Mouse (Mus musculus): ENCODE measurements around the gene Ppp2r5d.

Ppp2r5d gene

DNA sequence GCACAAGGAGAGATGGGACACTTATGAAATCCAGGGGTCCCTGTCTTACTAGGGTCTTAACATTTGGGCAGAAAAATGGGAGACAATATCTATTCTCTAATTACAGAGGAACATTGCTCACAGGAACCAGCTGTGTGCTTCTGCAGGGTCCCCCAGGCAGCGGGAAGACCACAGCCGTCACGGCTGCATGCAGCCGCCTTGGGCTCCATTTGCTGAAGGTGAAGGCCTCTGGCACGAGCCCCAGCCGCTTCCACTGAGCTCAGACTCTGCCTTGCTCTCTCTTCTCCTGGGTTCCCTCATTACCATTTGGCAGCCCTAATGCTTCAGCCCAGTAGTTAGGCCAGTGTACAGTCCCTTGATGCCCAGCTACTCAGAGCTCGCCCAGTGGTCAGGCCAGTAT, 16.2 kb upstream of the Ppp2r5d start:
- no peak for DNase-seq (ENCODE audit: low spot score)

DNA sequence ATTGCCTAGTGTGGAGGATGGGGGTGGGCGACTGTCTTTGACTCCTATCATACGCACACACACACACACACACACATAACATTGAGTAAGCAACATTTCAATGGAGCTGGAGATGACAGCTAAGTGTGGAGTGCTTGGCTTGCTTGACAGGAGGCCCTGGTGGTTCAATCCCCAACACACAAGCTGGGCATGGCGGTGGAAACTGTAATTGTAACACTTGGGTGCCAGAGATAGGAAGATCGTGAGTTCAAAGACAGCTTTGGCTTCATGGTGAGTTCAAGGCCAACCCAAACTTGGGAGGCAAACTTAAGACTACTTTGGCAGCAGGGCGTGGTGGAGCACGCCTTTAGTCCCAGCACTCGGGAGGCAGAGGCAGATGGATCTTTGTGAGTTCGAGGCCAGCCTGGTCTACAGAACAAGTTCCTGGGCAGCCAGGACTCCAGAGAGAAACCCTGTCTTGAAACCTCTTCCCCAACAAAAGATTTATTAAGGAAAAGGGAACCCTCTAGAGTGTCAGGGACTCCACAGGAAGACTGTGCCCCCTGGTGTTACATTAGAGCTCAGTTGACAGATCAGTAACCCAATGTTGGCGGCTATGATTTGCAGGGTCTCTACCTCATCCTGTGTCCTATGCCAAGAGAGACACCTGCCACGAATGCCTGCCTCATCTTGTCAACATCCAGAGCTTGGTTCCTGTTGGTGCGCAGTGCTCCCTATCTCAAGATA, 10.0 kb upstream of the Ppp2r5d start:
- DNase-seq (ENCODE audit: low spot score), result no peak

DNA sequence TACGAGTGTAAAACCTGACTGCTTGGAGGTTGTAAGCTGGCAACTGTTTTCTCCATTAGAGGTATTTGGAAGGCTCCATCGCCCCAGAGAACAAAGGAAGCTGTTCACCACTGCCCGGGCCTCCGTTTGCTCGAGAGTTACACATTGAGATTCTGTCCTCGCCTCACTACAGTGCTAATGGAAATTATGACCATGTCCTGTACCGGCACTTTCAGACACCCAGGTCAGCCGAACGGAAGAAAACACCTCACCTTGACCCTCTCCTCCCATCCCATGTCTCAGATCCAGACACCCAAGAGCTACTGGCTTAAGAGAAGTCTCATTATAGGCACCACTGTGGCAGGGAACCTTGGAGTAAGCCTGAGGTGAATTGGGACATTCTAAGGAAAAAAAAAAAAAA, 8.9 kb upstream of the Ppp2r5d start:
- no peak for DNase-seq (ENCODE audit: low spot score)

DNA sequence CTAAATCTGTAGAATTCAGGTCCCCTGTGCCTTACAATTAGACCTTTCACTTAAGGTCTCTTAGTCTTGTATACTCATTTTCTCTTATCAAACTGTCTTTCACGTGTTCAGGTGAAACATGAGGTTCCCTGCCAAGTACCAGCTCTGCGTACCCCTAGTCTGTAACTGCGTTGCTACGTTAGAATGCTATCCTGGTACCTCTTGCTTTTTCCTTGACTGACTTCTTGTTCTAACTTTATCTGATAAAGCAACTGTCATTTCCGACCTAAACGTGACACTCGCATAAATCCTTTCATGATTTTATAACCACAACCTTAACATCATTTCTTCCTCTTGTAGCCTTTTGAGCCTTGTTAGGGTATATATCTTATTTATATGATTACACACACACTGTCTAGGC, 7.5 kb upstream of the Ppp2r5d start:
- DNase-seq (ENCODE audit: low spot score), result no peak

DNA sequence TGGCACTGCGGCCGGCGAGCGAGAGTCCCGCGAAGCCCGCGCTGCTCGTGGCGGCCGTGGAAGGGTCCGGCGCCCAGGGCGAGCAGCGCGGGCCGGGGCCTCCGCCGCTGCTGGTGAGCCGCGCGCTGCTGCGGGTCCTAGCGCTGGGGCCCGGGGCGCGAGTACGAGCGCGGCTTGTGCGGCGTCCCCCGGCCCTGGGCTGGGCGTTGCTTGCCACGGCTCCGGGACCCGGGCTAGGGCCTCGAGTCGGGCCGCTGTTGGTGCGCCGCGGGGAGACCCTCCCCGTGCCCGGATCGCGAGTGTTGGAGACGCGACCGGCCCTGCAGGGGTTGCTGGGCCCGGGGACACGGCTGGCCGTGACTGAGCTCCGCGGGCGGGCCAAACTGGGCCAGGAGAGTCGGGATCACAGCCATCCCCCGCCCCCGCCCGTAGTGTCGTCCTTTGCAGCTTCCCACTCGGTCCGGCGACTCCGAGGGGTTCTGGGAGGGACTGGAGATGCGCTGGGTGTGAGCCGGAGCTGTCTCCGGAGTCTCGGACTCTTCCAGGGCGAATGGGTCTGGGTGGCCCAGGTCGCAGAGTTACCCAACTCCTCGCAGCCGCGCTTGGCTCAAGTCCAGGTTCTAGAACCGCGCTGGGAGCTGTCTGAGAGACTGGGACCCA, 6.8 kb upstream of the Ppp2r5d start:
- DNase-seq (ENCODE audit: low spot score), result peak; percentile 67

DNA sequence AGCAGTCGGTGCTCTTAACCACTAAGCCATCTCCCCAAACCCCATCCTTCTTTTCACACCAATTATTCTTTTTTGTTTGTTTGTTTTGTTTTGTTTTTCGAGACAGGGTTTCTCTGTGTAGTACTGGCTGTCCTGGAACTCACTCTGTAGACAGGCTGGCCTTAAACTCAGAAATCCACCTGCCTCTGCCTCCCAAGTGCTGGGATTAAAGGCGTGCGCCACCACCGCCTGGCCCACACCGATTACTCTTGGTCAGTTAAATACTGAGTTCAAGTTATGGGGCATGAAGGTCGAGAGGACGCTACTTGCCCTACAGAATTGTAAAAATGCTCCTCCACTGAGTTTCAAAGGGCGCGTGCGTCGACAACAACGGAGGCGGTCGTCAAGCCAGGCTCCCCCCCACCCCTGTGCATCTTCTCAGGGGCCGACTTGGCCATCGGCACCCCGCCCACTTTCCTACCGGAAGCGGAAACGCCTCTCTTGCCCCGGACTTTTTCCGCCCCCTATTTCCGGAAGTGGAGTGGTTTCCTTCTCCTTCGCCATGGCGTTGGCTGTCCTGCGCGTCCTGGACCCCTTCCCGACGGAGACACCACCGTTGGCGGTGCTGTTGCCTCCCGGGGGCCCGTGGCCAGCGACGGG, 6.2 kb upstream of the Ppp2r5d start, which contains the start of gene Pex6:
Gene Pex6, plus strand, starts transcription at position 505 of the 639 bp plus-strand sequence.
- peak; percentile 94 for DNase-seq (ENCODE audit: low spot score)

DNA sequence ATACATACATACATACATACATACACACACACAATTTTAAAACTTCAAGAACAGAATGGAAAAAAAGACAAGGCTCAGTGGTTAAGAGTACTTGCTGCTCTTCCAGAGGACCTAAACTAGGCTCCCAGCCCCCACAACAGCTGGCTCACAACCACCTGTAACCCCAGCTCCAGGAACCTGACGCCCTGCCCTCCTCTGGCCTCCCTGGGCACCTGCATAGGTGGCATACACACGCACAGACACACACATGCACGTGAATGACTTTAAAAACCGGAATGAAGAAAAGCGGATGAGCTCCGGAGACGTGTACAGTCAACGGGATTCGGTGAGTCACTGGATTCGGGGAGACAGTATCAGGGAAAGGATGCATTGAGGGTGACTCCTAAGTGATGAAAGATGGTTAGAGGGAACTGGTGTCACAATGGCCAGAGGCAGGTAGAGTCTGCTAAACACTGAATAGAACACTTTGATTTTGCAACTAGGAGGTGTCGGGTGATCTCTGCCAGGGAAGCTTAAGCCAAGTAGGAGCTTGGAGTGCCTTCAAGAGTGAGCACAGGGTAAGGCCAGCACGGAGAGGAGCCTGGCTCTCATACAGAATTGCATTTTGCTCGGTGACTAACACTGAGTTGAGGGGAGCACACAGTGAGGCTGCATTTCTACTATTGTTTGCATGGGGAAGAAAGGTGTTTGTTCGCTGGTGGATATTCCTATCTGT, 1.6 kb upstream of the Ppp2r5d start:
- DNase-seq (ENCODE audit: low spot score), result no peak

DNA sequence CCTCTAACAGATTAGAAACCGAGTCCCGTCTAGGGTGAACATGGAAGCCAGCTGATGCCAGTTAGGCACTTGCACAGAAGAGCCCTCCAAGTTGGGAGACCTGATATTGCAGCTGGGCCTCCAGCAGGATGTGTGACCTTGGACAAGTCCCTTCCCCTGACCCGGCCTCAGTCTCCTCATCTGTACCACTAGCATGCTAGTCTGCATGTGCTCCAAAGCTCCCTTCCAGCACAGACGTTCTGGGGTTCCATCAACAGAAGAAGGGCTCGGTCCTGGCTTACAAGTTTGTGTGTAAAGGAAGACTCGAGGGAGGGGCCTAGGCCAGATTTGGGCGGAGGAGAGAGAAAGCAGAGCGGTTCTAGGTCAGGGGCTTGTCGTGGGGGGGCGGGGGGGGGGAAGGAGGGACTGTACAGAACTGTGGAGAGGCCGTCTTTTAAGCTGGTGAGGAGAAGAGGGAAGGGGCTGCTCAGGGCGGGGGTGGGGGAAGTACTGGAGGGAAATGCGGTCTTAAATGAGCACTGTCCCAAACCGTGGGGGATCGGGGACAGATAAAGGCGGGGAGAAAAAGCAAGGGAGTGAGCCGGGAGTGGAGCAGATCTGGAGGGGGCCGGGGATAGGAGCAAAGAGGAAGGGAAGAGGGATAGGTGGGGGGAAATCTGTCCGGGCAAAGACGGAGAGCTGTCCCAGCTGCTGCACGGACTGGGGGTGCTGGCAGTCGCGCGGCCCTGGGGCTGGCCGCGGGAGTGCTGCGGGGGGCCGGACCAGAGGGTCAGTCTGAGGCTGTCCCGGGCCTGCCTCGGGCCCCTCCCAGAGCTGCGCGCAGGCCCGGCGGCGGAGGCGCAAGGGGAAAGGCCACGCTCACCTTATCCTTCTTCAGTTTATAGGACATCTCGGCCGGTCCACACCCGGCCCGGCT, 682 bp downstream of the Ppp2r5d start:
- no peak for DNase-seq (ENCODE audit: low spot score)

DNA sequence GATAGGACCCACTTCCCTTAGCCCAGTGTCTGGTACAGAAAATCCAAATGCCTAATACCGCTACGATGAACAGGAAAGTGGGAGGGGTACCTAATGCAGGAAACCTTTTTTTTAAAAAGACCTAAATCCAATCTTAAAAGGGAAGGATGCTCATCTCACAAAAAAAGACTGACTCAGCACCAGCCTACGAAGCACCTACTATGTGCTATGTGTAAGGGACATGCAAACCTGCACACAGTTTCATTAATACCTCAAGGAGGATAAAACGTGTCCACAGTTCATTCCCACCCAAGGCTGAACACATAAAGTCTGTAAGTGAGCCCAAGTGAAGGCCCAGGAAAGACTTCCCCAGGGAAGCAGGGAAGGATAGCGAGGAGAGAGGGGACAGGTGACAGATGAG, 2.4 kb downstream of the Ppp2r5d start:
- DNase-seq (ENCODE audit: low spot score), result no peak

DNA sequence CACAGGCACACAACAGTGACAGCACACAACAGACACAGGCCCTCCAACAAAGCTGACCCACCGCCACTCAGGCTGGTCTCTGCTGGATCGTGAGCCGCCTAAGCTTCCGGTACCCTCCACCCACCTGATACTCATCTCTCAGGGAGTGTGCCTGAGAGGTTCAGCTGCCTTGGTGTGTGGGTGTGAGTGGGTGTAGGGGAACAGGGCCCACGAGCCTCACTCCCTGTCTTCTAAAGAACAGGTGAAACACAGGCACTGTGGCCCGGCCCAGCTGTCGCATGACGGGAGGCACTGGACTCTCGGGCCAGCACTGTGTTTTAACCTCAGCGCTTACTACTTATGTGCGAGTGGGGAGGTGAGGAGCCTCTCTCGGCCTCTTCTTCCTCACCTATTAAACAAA, 2.8 kb downstream of the Ppp2r5d start:
- DNase-seq (ENCODE audit: low spot score), result no peak

DNA sequence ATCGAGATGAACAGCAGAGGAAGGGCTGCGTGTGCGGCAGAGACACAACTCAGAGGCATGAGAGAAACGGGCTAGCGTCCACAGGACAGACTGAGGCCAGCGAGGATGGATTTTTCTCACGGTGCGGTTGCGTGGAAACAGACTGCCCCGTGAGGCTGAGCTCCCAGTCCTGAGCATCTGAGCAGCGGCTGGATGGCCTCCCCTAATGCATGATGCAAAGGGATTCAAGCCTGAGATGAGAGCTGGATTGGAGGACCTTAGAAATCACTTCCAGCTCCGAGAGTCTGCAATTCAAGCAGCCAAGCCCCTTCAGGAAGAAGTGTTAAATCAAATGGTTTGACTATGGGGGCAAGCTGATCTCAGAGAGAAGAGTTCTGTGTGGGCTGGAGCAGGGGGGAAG, 3.4 kb downstream of the Ppp2r5d start:
- no peak for DNase-seq (ENCODE audit: low spot score)

DNA sequence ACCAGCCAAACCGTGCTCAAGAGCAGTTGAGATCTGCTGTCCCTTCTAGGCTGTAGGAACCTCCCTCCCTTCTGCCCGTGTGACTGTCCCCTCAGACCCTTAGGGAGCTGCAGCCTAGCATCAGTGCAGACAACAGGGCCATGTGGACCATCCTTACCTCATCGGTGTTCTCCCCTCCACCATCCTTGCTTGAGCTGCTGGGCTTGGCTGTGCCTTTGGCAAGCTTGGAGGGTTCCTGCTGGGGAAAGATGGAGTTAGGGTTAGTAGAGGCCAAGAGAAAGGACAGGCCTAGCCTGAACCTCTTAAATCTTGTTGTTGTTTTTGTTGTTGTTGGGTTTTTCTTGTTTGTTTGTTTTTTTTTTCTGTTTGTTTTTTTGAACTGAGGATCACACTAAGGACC, 5.0 kb downstream of the Ppp2r5d start:
- DNase-seq (ENCODE audit: low spot score), result no peak

DNA sequence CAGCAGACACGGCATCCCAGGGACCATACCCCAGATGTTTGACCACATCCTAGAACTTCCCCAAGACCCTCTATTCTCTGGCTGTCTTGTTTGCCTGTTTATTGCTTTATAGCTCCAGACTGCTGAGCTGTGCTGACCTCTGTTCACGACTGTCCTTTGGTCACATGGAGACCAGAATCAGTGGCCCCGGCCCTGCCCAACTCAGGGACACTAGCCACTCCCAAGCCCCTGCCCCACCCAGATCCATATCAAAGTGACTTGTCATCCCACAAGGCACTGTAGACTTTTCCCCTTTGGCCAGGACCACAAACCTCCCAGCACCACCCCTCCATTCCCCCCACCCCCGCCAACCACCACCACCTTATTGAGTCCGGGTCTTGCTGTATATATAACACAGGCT, 5.7 kb downstream of the Ppp2r5d start:
- no peak for DNase-seq (ENCODE audit: low spot score)

DNA sequence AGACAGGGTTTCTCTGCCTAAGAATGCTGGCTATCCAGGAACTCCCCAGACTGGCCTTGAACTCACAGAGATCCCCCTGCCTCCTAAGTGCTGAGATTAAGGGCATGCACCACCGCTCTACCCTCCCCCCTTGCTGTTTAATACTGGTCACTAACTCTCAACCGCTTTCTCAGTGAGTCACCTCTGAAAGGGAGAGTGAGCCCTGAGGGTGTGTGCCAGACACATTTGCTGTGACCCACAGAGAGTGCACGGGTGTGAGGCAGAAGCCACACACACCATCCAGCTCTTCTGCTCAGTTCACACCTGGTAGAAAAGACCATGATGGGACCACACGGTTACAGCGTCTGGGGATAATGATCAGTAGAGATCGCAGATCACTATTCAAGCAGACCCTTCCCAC, 6.4 kb downstream of the Ppp2r5d start:
- DNase-seq (ENCODE audit: low spot score), result no peak

DNA sequence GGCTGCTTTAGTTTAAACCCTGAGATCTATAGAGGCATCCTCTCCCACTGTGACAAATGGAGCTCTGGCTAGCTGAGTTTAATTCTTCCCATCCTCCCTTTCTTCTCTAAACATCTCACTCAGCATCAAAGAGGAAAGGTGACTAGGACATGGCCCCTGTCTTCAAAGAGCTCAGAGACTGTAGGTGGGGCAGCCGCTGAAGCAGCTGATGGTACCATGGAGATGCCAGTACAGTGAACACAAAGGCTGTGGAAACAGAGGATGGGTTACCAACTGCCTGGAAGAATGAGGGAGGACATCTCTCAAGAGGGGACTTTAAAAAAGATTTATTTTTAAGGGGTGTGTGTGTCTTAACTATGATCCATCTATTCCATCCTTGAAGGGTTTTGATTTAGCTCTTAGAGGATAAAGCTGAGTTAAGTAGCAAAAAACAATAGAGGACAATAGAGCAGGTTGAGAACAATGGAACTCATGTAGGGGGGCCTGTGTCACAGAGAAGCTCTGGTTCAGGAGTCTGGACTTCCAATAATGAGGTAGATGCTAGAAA, 10.3 kb downstream of the Ppp2r5d start:
- DNase-seq (ENCODE audit: low spot score), result no peak

DNA sequence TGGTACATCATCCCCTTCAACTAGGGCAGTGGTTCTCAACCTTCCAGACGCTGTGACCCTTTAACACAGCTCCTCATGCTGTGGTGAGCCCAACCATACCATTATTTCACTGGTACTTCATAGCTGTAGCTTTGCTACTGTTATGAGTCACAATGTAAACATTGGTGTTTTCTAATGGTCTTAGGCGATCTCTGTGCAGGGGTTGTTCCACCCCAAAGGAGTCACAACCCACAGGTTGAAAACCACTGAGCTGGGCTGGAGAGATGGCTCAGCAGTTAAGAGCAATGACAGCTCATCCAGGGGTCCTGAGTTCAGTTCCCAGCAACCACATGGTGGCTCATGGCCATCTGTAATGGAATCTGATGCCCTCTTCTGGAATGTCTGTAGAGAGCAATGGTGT, 13.5 kb downstream of the Ppp2r5d start:
- no peak for DNase-seq (ENCODE audit: low spot score)

DNA sequence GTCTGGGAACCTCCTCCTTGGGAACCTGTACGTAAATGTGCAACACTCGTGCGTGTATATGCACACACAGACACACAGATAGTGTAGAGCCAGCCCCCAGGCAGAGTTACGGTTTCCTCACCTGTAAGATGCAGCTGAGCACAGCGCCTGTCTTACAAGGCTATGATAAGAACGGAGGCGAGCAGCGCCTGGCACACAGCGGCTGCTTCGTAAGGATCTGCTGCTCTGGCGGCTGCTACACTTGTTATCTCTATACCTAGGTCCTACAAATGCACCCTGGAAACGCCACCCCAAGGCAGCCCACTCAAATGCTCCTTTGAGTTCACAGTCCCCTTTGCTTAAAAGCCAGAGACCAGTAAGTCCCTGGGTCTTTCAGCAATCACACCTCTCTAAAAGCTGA, 14.2 kb downstream of the Ppp2r5d start:
- no peak for DNase-seq (ENCODE audit: low spot score)

DNA sequence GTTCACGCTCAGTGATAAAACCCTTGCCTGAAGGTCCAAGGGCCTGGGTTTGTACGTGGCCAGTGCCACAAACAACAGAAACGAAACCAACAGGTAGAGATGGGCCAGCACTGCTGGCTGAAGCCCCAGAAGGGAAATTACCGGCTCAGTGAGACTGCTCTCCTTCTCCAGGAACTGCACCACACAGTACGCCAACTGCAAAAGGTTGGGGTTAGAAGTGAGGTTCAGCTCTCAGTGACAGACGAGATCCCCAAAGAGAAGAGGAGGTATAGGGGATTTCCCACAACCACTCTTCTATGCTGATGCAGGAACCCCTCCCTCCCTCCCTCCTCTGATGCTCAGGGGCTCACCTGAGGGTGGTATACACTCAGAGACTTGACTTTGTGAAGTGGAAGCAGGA, 19.0 kb downstream of the Ppp2r5d start:
- no peak for DNase-seq (ENCODE audit: low spot score)

DNA sequence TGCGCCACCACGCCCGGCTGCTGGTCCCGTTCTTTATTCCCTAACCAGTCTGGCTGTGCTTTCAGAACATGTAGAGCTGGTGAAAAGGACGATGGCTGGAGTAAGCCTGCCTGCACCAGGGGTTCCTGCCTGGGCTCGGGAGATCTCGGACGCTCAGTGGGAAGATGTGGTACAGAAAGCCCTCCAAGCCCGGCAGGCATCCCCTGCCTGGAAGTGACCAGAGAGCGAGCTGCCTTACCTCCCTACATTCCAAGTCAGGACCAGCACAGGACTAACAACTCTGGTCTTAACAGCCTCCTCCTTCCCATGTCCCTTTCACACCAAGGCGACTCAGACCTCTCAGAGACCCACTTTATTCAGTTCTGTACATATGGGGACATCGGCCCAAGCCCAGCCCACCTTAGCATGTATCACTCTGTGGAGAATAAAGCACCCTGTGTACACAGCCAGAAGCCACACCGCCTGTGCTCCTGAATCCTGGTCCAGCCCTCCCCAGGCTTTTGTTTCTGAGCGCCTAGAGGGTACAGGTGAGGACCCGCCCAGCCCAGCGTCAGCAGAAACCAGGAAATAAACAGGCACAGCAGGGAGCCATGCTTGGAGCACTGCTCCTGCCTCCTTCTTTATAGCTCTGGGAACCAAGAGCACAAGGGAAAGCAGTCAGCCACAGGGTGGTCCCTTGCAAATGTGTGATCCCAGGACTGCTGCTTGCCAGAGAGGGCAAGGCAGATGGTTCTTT, 22.1 kb downstream of the Ppp2r5d start:
- no peak for DNase-seq (ENCODE audit: low spot score)

DNA sequence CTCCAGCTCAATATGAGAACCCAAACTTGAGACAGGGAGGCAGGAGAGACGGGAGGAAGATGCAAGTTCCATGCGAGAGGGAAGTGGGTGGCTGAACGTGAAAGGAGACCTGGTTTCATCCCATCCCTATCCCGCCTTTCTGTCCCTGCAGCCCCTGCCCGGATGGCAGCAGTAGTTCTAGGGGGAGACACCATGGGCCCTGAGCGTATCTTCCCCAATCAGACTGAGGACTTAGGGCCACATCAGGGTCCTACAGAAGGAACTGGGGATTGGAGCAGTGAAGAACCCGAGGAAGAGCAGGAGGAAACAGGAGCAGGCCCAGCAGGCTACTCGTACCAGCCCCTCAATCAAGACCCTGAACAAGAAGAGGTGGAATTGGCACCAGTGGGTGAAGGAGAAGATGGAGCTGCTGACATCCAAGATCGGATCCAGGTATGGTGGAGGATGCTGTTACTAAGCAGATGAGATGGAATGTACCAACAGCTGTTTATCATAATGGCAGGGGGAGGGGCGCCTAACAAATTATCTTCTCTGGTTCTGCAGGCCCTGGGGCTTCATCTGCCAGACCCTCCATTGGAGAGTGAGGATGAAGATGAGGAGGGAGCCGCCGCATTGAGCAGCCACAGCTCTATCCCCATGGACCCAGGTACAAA, 23.3 kb downstream of the Ppp2r5d start:
- DNase-seq (ENCODE audit: low spot score), result no peak
